Mouse (Mus musculus): ENCODE measurements around the gene Edn3. TPM values are rescaled to one million over a fixed set of nuclear protein-coding genes. Genes with fewer than 3 reads are reported as not detected.

The Edn3 gene
- polyA plus RNA-seq, 1 experiment = not detected

GRCm38 (mm10) chr2:174820286-174820685 is 59.9 kb downstream of the Edn3 start:
- no peaks in the 10 kb centered on the region for H3K4me1 ChIP-seq (ENCODE audit: control insufficient read depth, insufficient read depth, low read length)
- TF ChIP-seq CTCF (IDR thresholded peaks at IDR 0.05; ENCODE audit: borderline replicate concordance, insufficient read depth, low read length) (no peak), POLR2A (IDR thresholded peaks at IDR 0.05; ENCODE audit: low read depth, low read length) (no peak)
- no peak overlapping the region for H3K4me3 ChIP-seq (ENCODE audit: insufficient read depth, low read length)
- no peak overlapping the region for H3K27ac ChIP-seq (ENCODE audit: insufficient read depth, low read length)

- no peak overlapping the region for H3K27ac ChIP-seq (ENCODE audit: insufficient read depth, low read length)
- no peaks in the 10 kb centered on the region for H3K4me1 ChIP-seq (ENCODE audit: control insufficient read depth, insufficient read depth, low read length)
- TF ChIP-seq CTCF (IDR thresholded peaks at IDR 0.05; ENCODE audit: borderline replicate concordance, insufficient read depth, low read length) (no peak), POLR2A (IDR thresholded peaks at IDR 0.05; ENCODE audit: low read depth, low read length) (no peak)
- no peak overlapping the region for H3K4me3 ChIP-seq (ENCODE audit: insufficient read depth, low read length)
Observed at GRCm38 (mm10) chr2:174827829-174828228, 67.4 kb downstream of the Edn3 start.

GRCm38 (mm10) chr2:174833608-174834007 is 73.2 kb downstream of the Edn3 start:
- TF ChIP-seq POLR2A (IDR thresholded peaks at IDR 0.05; ENCODE audit: low read depth, low read length) (no peak), CTCF (IDR thresholded peaks at IDR 0.05; ENCODE audit: borderline replicate concordance, insufficient read depth, low read length) (no peak)
- Histone ChIP-seq H3K4me1 (ENCODE audit: control insufficient read depth, insufficient read depth, low read length) (no peaks in the 10 kb centered on the region), H3K27ac (ENCODE audit: insufficient read depth, low read length) (no peak overlapping the region), H3K4me3 (ENCODE audit: insufficient read depth, low read length) (no peak overlapping the region)

Other genes starting within 250 kb of the Edn3 start
- gene Zfp831, start 117.1 kb upstream of the Edn3 start, polyA plus RNA-seq (2011; ENCODE audit: insufficient read length, low read depth, missing spikeins) = not detected in 2 replicates
- gene Gm14444, start 249.6 kb downstream of the Edn3 start, polyA plus RNA-seq (2011; ENCODE audit: insufficient read length, low read depth, missing spikeins) = 0.72 and 1.2 TPM in 2 replicates

Data from embryonic fibroblast, embryonic 13.5 days (primary cell).